Mouse (Mus musculus) lung, postnatal 4 days (tissue): ENCODE measurements around the gene Aff1.
A peak's percentile ranks its signal among the peaks of the same experiment; 100 is the strongest.

Experiments
- DNase-seq, 2 experiments: peaks; one replicate each; pipeline ENCODE4 v3.0.0; 2021

Gene Aff1

GRCm38 (mm10) chr5:103727777-103728395 is 35.7 kb downstream of the Aff1 start:
- DNase-seq, result no peak

- DNase-seq, result no peak
Observed at GRCm38 (mm10) chr5:103729225-103729624, 37.1 kb downstream of the Aff1 start.

DNA sequence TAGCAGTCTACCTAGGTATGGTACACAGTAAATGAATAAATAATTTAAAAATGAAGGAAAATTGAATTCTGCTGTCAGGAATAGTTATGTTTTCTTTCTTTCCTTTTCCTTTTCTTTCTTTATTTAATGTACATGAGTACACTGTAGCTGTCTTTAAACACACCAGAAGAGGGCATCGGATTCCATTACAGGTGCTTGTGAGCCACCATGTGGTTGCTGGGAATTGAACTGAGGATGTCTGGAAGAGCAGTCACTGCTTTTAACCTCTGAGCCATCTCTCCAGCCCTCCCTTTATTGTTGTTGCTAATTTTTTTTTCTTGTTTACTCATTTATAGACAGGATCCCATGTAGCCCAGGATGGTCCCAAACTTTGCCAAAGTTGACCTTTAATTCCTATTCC is 38.0 kb downstream of the Aff1 start:
- DNase-seq, result no peak

GRCm38 (mm10) chr5:103730727-103731126 is 38.6 kb downstream of the Aff1 start:
- no peak for DNase-seq

DNA sequence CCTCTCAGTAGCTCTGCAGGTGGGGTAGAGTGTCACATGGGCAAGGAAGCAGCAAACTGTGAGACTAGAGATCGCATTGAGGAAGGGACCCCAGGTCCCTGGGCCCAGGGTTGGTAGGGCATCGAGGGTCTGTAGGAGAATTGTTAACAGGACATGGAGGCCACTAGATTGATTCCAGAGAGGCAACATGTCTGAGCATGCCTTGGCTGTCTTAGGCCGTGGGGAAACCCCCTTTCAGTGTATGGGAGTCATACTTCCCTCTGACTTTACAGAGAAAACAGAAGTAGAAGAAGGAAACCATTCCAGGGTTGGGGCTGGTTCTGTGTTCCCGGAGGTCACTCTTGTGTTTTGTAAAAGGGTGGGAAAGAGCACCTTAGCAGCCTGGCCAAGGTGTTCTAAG is 40.4 kb downstream of the Aff1 start:
- DNase-seq, result no peak

DNA sequence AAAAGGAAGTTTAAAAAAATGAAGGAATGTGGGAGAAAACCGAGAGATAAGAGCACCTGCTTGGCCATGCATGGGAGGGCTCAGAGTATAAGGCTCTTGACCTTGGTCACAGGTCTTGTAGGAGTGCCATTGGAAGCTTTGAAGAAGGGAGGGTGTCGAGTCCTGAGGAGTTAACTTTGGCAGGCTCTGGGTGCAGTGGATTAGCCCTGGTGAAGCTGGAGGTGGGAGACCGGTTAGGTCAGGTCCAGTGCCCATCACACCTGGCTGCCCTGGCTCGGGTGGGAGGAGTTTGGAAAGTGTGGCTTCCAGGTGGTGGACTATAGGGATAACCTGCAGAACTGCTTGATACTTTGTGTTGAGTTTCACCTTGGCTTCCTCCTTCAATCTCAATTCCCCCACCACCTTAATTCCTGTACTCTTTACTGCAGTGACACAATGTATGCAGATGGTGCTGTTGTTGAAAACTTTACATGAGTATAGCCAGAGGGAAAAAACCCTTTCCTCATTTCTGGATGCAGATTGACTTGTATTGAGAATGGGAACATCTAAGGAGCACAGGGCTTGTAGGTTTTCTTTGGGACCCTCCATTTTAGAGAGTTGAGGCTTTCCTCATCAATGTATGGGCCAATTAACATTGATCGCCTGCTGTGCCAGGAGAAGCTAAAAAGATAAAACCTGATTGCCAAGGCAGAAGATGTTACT is 43.4 kb downstream of the Aff1 start:
- DNase-seq, result peak; percentile 38 to 71

DNA sequence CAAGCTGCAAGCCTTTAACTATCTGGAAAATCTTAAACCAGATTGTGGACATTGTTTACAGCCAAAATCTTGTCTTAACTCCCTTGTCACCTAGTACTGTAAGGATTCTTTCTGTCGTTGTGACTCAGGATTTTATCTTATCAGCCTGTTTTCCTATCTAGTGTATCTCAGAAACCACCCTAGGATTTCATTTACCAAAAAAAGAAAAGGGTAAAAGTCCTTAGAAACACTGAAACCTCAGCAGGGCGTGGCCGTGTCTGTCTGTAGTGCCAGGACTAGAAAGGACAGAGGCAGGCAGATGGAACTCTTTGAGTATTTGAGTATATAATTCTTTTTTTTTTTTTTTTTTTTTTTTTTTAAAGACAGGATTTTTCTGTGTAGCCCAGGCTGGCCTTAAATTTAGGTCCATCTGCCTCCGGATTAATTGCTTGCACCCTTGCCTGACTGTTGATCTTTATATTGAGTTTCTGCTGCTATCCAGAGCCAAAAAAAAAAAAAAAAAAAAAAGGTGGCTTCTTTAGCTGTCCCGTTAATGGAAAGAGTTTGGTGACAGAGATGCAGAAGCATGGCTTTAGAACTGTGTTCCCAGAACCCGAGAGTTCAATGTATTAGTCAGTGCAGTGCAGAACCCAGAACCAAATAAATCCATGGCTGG is 44.5 kb downstream of the Aff1 start:
- DNase-seq, result no peak

DNA sequence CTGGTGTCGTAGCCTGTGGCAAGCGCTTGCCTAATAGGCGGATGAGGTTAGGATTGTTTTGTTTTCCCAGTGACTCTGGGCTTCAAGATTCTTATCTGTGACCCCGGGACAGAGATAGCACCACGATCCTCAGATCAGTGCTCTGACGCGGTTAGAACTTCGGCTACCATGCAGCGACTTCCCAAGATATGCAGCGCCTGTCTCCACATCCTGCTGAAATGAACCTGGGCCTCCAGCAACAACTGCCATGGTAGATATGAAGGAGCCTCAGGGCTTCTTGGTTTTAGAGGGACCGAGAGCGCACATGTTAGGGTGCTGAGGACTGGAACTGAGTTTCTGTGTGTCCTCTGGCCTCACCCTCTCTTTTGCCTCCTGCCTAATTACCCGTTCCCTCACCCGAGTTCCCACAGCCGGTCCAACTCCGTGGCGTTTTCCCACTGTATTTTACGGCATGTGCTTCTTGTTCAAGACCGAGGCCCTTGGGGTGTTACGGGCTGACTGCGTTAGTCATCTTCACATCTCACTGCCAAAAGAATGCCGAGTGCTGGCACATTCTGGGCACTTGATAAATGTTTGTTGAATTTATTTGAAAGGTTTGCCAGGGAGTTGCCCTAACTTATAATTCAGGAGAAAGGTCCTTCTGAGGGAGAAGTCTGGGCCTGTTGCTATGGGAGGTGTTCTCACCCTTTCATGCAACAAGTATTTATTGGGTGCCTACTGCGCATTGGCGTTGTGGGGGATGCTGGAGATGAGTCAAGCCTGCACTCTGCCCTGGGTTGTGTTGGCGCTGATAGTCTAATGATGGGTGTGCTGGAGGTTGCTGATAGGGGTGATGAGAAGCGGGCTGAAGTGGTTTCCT is 45.3 kb downstream of the Aff1 start:
- DNase-seq, result peak; percentile 39 to 59

DNA sequence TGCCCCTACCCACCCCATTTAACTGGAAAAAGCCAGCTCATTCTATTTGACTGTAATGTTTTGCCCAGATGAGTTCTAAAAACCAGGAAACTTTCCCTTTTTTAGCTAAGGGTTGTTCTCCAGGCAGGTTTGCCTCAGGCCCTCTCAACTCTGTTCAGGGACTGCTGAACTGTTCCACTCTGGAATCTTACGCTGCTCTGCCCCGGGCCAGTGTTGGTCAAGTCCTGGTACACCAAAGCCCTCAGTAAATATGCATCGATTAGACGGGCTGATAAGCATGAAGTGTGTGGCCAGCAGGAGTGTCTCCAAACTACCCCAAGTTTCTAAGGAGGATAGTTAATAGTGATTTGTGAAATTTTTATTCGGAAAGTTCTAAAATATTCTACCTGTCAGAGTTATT is 46.3 kb downstream of the Aff1 start:
- no peak for DNase-seq

DNA sequence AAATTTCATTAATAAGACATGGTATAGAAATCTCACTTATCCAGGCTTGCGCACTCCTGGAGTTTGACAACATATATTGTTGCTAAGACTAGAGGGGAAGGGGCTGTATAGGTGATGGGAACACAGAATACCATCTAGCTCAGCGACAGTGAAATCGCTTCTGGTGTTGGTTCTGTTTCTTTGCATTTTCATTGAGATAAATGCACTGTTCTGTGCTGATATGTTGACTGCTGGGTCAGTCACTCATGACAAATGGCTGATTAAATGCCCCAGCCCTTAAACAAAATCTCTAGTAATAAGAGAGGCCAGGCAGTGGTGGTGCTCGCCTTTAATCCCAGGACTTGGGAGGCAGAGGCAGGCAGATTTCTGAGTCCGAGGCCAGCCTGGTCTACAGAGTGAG is 47.0 kb downstream of the Aff1 start:
- no peak for DNase-seq

GRCm38 (mm10) chr5:103740093-103740902 is 48.1 kb downstream of the Aff1 start:
- DNase-seq, result no peak

GRCm38 (mm10) chr5:103740903-103741246 is 48.7 kb downstream of the Aff1 start:
- no peak for DNase-seq

DNA sequence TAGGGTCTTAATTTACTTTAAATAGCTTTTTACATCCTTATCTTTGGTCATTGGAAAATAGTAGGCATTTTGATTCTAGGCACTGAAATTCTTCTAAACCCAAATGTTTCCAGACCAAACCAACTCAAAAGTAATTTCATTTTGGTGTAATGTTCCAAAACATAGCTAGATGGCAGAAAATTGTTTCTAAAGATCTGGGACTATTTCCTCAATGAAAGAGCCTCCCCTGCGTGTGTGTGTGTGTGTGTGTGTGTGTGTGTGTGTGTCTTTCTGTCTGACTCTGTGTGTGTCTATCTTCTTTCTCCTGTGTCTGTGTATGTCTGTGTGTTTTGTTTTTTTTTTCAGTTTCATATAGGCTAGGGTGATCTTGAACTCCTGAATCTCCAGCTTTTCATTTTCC is 49.3 kb downstream of the Aff1 start:
- no peak for DNase-seq

GRCm38 (mm10) chr5:103741992-103742391 is 49.8 kb downstream of the Aff1 start:
- DNase-seq, result no peak

DNA sequence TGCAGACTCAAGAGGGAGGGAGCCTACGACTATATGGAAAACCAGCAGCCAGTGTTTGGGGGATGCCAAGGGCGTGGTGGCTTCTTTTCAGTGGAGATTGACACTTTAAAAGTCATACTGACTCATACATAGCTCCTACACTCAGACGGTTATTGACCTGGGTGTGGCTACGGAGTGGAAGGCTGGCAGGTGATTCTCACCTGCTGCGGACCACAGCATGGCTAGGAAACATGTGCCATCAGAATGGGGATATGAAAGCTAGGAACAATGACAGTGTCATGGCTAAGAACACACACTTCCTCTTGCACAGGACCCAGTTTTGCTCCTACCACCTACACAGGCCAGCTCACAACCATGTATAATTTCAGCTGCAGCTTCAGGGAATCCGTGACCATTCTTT is 52.4 kb downstream of the Aff1 start:
- DNase-seq, result no peak

DNA sequence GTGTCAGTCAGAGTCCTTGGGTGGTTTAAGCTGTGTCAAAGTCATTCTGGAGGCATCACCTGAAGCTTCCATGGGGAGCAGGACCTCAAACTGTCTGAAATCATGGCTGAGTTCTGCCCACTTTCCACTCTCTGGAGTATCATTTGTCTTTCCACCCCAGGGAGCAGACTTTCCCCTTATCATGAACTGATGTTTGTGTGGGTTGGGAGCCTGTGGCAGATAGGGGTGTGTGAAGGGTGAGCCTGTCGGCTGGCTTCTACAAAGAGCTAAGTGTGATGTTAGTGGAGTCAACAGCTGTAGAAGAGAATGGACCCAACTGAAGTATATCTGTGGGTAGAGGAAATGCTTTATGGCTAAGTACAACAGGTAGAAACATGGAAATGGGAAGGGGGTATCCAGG is 53.5 kb downstream of the Aff1 start:
- no peak for DNase-seq

DNA sequence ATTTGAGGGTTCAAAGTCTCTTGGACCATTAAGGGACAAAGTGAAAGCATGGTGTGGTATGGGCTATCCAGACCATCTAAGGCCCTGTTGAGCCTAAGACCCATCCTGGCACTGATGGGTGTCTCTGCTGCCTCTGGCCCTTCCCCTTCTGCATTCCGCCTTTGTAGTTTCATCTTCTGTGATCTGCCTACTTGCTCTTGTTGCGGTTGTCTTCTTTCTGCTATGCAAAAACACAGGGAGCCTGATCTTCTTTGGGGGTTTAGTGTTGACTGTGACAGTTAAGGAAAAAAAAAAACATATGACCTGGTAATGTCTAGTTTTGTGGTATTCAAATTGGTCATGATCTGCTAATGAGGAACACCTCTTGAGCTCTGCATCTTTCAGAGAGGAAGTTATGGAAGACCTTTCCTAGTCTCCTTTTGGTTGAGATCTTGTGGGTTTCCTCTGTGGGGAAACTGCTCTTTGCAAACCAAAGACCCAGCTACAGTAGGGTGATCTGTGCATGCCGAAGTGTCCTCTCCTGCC is 54.4 kb downstream of the Aff1 start:
- no peak for DNase-seq

DNA sequence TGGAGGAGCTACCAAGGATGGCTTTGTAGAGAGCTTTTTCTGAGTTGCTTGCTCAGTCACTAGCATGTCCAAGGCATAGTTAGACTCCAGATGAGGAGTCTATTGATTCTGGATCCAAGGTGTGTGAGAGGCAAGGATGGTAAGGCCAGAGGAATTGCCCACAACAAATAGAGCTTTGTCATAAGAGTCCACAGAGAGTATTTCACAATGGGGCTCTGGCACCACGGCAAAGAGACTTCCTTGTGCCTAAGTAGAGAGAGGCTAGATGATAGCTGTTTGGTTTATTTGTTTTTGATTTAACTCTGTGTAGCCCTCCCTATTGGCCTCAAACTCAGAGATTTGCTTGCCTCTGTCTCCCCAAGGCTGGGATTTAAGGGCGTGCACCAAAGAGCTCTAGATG is 54.9 kb downstream of the Aff1 start:
- no peak for DNase-seq

DNA sequence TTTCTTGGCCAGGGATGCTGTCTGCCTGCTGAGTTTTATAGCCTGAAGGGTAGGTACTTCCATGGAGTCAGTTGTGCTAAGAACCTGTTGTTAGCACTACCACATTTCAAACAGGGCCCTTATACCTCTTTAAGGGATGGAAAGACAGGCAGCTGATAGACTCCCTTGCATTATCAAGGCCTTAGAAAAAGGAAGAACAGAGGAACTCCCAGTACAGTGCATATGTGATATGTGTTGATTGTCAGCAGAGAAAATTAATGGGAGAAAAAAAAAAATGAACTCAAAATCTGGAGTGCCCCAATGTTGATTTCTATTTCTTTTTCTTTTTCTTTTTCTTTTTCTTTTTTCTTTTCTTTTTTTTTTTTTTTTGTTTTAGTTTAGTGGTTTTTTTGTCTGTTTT is 56.2 kb downstream of the Aff1 start:
- DNase-seq, result no peak

- peak in 1 of 2 experiments; percentile 47 for DNase-seq
Observed at GRCm38 (mm10) chr5:103749465-103750285, 57.5 kb downstream of the Aff1 start.
